Mouse (Mus musculus) olfactory bulb, adult 2 months (tissue): ENCODE results near the gene Camkmt.

Source experiments
- CTCF ChIP-seq: fragments of 200-500 bp; IDR thresholded peaks from 2 replicates; pipeline ENCODE4 v1.5.1; 2012; ENCODE audit warnings: low read depth, mild to moderate bottlenecking, low read length, moderate library complexity; ENCODE audit not compliant: insufficient read depth
- POLR2A ChIP-seq: fragments of 200-500 bp; IDR thresholded peaks from 2 replicates; pipeline ENCODE4 v1.6.1; 2012; ENCODE audit warnings: mild to moderate bottlenecking, low read depth, low read length, moderate library complexity; ENCODE audit not compliant: insufficient read depth

GRCm38 (mm10) chr17:85073214-85073613 is 17.1 kb upstream of the Camkmt start:
- TF ChIP-seq CTCF (no peak), POLR2A (no peak)
